In genomic region chr2:161808086-161808801, GRCm38 (mm10) we compare ENCODE assay signal across 11 mouse cellular contexts.
A peak's percentile ranks its signal among the peaks of the same experiment; 100 is the strongest.
DNase-seq lines count a peak whose midpoint lies in the region; ATAC-seq and TF ChIP-seq lines count a peak whose summit lies in the region.
"Had no signal": no experiment of that assay in that cellular context is flagged by ENCODE, and none has a peak within 500 bp of the region (broad histone marks: within the 10 kb centered on the region; RNA-seq: fewer than 3 reads in every experiment).

No protein-coding gene starts in this region.

- H3K27ac ChIP-seq in heart, postnatal 0 days (ENCODE audit: low read depth) = no peak overlapping the region
- H3K27ac ChIP-seq in lung, postnatal 0 days (ENCODE audit: low read length) = no peak overlapping the region
- H3K27ac ChIP-seq: heart, embryonic 15.5 days had no signal

- H3K36me3 ChIP-seq in heart, postnatal 0 days (replicated peaks; ENCODE audit: control insufficient read depth, insufficient read depth, low read length) = no peaks in the 10 kb centered on the region
- H3K36me3 ChIP-seq in lung, postnatal 0 days (ENCODE audit: insufficient read depth, low read length) = no peaks in the 10 kb centered on the region
- H3K36me3 ChIP-seq: heart, embryonic 15.5 days had no signal

- H3K27me3 ChIP-seq in heart, postnatal 0 days (ENCODE audit: control insufficient read depth, insufficient read depth, low read length) = no peaks in the 10 kb centered on the region
- no peaks in the 10 kb centered on the region for H3K27me3 ChIP-seq in lung, postnatal 0 days (replicated peaks; ENCODE audit: insufficient read depth, low read length)
- H3K27me3 ChIP-seq: heart, embryonic 15.5 days had no signal

- ATAC-seq in heart, postnatal 0 days (ENCODE audit: insufficient read depth, low read depth) = no peak
- ATAC-seq in lung, postnatal 0 days = no peak
- ATAC-seq: forebrain, embryonic 16.5 days had no signal

- no peak for TF ChIP-seq EP300 in heart, postnatal 0 days (IDR thresholded peaks at IDR 0.05; ENCODE audit: low read depth)
- TF ChIP-seq EP300 in lung, postnatal 0 days (IDR thresholded peaks at IDR 0.05) = no peak

- H3K4me2 ChIP-seq in heart, postnatal 0 days (ENCODE audit: low read depth, low read length) = no peak overlapping the region
- no peak overlapping the region for H3K4me2 ChIP-seq in lung, postnatal 0 days (replicated peaks; ENCODE audit: low read depth, low read length)
- H3K4me2 ChIP-seq: heart, embryonic 15.5 days had no signal

- TF ChIP-seq CTCF in heart, postnatal 0 days (IDR thresholded peaks at IDR 0.05; ENCODE audit: low read depth) = no peak
- no peak for TF ChIP-seq CTCF in lung, postnatal 0 days (IDR thresholded peaks at IDR 0.05)

- H3K4me1 ChIP-seq in heart, postnatal 0 days (ENCODE audit: control insufficient read depth, insufficient read depth) = no peaks in the 10 kb centered on the region
- no peaks in the 10 kb centered on the region for H3K4me1 ChIP-seq in lung, postnatal 0 days (ENCODE audit: insufficient read depth, low read depth, low read length)

- no peak overlapping the region for H3K9ac ChIP-seq in heart, postnatal 0 days (replicated peaks; ENCODE audit: low read depth, low read length)
- no peak overlapping the region for H3K9ac ChIP-seq in lung, postnatal 0 days (replicated peaks; ENCODE audit: low read depth)
- H3K9ac ChIP-seq: heart, embryonic 15.5 days had no signal

- peak; percentile 33 for DNase-seq in heart, postnatal 0 days (ENCODE audit: low spot score)
- no peak for DNase-seq in heart, postnatal 36 days
- peak; percentile 66 for DNase-seq in lung, postnatal 10 days
- no peak for DNase-seq in lung, postnatal 0 days (ENCODE audit: low spot score)
- DNase-seq in frontal cortex, postnatal 14 days (ENCODE audit: low spot score in 2 of 2) = peak; percentile 36 to 43
- DNase-seq in right cerebral cortex, adult 2 months (ENCODE audit: low spot score in 2 of 2) = peak; percentile 64 to 69
- DNase-seq in thymus, adult 18-20 months = no peak
- DNase-seq in spleen, postnatal 14 days (ENCODE audit: low spot score in 2 of 2) = no peak
- DNase-seq: kidney, adult 11 months had no signal

- WGBS in heart, postnatal 0 days = 48% methylated on average over 9 of the region's 9 CpGs
- WGBS in lung, postnatal 0 days = 58% methylated on average over 9 of the region's 9 CpGs

- intact Hi-C loops in heart, postnatal 36 days (cut with DNase I) = no loop called here

- no peak overlapping the region for H3K4me3 ChIP-seq in heart, postnatal 0 days (ENCODE audit: low read depth, low read length)
- no peak overlapping the region for H3K4me3 ChIP-seq in lung, postnatal 0 days (ENCODE audit: low read depth, low read length)
- H3K4me3 ChIP-seq: heart, embryonic 15.5 days had no signal

- H3K9me3 ChIP-seq in heart, postnatal 0 days (replicated peaks; ENCODE audit: control insufficient read depth, low read length) = no peaks in the 10 kb centered on the region
- H3K9me3 ChIP-seq in lung, postnatal 0 days (ENCODE audit: low read length) = no peaks in the 10 kb centered on the region
- H3K9me3 ChIP-seq: heart, embryonic 15.5 days had no signal

Comparison
In these comparisons a context has a peak if more than half of its experiments do, and no peak if none do; other contexts are left out.
1. DNase-seq: peak in heart, postnatal 0 days (single experiment), lung, postnatal 10 days (single experiment), frontal cortex, postnatal 14 days (2 of 2) and right cerebral cortex, adult 2 months (2 of 2); none in heart, postnatal 36 days (0 of 2), lung, postnatal 0 days (single experiment), thymus, adult 18-20 months (0 of 2) and spleen, postnatal 14 days (0 of 2).